Mouse (Mus musculus) myocyte (in vitro differentiated cells): ENCODE data around the gene Ppa1. TPM values are rescaled to one million over a fixed set of nuclear protein-coding genes. Genes with fewer than 3 reads are reported as not detected.
"Not testable (repeated sequence)": the region's sequence is repeated elsewhere in the genome, so short reads cannot be mapped to it uniquely, and the experiment has no call there.

Source experiments
- H3K27me3 ChIP-seq: one replicate; pipeline ENCODE4 v1.6.1; 2011; ENCODE audit not compliant: control insufficient read depth, insufficient read depth, insufficient read length
- H3K36me3 ChIP-seq: one replicate; pipeline ENCODE4 v1.6.1; 2011; ENCODE audit not compliant: control insufficient read depth, insufficient read depth
- H3K4me2 ChIP-seq: one replicate; pipeline ENCODE4 v1.6.1; 2011; ENCODE audit warnings: low read depth, control low read depth
- H3K4me3 ChIP-seq: one replicate; pipeline ENCODE4 v1.5.1; 2011; ENCODE audit warnings: mild to moderate bottlenecking, control low read depth, moderate library complexity
- H3K79me2 ChIP-seq: one replicate; pipeline ENCODE4 v1.6.1; 2011; ENCODE audit not compliant: control insufficient read depth, insufficient read depth
- H3ac ChIP-seq: one replicate; pipeline ENCODE4 v1.6.1; 2011; ENCODE audit not compliant: control insufficient read depth, insufficient read length
- CEBPB ChIP-seq: IDR thresholded peaks from 2 replicates; pipeline ENCODE4 v1.6.1; 2011; ENCODE audit warnings: mild to moderate bottlenecking, moderate library complexity; ENCODE audit not compliant: poor library complexity, insufficient read depth, severe bottlenecking
- E2F4 ChIP-seq: IDR thresholded peaks from one replicate; pipeline ENCODE4 v1.6.1; 2011; ENCODE audit warnings: mild to moderate bottlenecking, control low read depth, moderate library complexity; ENCODE audit not compliant: insufficient read depth
- MAX ChIP-seq: IDR thresholded peaks from one replicate; pipeline ENCODE4 v1.6.1; 2011; ENCODE audit warnings: low read depth, mild to moderate bottlenecking, control low read depth
- MYOD1 ChIP-seq, 3 experiments: IDR thresholded peaks; one replicate each; pipeline ENCODE4 v1.6.1; 2011; ENCODE audit warnings: control low read depth in 2 of 3, low read depth in 2 of 3, mild to moderate bottlenecking in 2 of 3, moderate library complexity in 1 of 3; ENCODE audit not compliant: insufficient read length in 2 of 3, control insufficient read depth in 1 of 3
- MYOG ChIP-seq, 3 experiments: IDR thresholded peaks; one replicate each; pipeline ENCODE4 v1.6.1; 2011; ENCODE audit warnings: control low read depth in 2 of 3, low read depth in 2 of 3, mild to moderate bottlenecking in 2 of 3; ENCODE audit not compliant: insufficient read length in 2 of 3, control insufficient read depth in 1 of 3, insufficient read depth in 1 of 3
- POLR2A ChIP-seq: IDR thresholded peaks from one replicate; pipeline ENCODE4 v1.6.1; 2011; ENCODE audit warnings: low read depth, mild to moderate bottlenecking, control low read depth, moderate library complexity; ENCODE audit not compliant: insufficient read length
- POLR2AphosphoS2 ChIP-seq: IDR thresholded peaks from one replicate; pipeline ENCODE4 v1.6.1; 2011; ENCODE audit warnings: low read depth, control low read depth; ENCODE audit not compliant: insufficient read length
- REST ChIP-seq: IDR thresholded peaks from one replicate; pipeline ENCODE4 v1.6.1; 2011; ENCODE audit warnings: mild to moderate bottlenecking, control low read depth, moderate library complexity; ENCODE audit not compliant: insufficient read depth, insufficient read length
- SRF ChIP-seq: IDR thresholded peaks from one replicate; pipeline ENCODE4 v1.6.1; 2011; ENCODE audit warnings: low read depth; ENCODE audit not compliant: control insufficient read depth, insufficient read length
- TCF12 ChIP-seq: IDR thresholded peaks from one replicate; pipeline ENCODE4 v1.6.1; 2011; ENCODE audit warnings: mild to moderate bottlenecking, control low read depth; ENCODE audit not compliant: poor library complexity, insufficient read depth, severe bottlenecking
- TCF3 ChIP-seq: IDR thresholded peaks from one replicate; pipeline ENCODE4 v1.6.1; 2011; ENCODE audit warnings: low read depth, control low read depth; ENCODE audit not compliant: insufficient read length
- USF1 ChIP-seq: IDR thresholded peaks from one replicate; pipeline ENCODE4 v1.6.1; 2011; ENCODE audit warnings: low read depth, mild to moderate bottlenecking, control low read depth, moderate library complexity
- polyA plus RNA-seq: library from polyadenylated mRNA; unstranded; fragments of >200 nt; fragmentation: generic; extraction: Trizol; gene quantifications from one replicate; pipeline ENCODE4 v1.2.1, GENCODE M21; 2012; ENCODE audit warnings: missing spikeins

Gene Ppa1
- polyA plus RNA-seq: 93.2 TPM

DNA sequence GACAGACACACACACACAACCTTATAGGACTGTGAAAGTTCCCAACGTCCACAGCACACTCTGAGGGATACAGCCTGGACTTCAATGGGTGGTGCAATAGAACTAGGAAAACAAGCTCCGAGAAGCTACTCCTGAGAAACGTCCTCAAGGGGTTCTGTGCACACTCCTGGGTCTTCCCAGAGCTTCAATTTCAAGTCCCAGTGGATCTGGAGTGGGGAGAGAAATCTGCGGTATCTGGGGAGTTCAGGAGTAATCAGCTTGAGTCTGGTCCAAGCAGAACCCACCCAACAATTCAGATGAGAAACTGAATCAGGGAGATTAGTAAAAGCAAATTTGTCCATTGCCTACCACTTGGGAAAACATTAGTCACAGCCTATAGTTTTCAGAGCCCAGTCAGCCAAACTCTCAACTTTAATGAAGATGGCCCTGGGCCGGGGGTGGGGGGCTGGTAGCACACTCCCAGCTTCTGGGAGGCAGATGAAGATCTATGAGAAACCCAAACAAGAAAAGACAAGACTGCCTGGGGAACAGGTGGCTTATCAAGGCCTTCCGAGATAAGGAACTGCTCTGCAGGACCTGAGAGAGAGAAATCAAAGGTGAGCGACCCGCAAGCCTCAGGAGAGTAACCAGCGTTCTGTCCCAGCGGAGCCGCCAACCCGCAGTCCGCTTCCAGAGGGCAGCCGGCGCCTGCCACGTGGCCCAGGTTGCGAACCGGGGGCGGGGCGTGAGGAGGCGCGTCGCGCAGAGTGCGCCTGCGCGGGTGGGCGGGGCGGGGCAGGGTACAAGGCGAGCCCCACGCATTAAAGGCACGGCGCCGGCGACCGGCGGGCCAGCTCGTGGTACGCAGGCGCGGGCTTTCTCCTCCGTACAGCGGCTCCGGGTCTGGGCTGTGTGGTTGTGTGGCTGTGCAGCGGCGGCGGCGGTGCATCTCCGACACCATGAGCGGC is at the start of gene Ppa1:
Ppa1 (plus strand) TSS at position 763 of the 947 bp plus-strand sequence.
- Histone ChIP-seq H3K27me3 (no peaks in the 10 kb centered on the region), H3K36me3 (no peaks in the 10 kb centered on the region), H3K4me2 (peak within 1 kb of the TSS; percentile 91), H3K4me3 (peak within 1 kb of the TSS; percentile 62), H3K79me2 (peaks cover 24% of the 10 kb centered on the region), H3ac (peak within 1 kb of the TSS; percentile 42)
- TF ChIP-seq REST (no peak), POLR2AphosphoS2 (peak; percentile 95), MYOD1 (IDR thresholded peaks at IDR 0.05; ENCODE audit: control insufficient read depth in 1 of 3, insufficient read length in 2 of 3, low read depth in 2 of 3) (peak in 1 of 3 experiments; percentile 31), CEBPB (no peak), USF1 (peak; percentile 77), MYOG (IDR thresholded peaks at IDR 0.05; ENCODE audit: control insufficient read depth in 1 of 3, insufficient read depth in 1 of 3, insufficient read length in 2 of 3, low read depth in 2 of 3) (peak in 1 of 3 experiments; percentile 32), POLR2A (peak; percentile 97), MAX (peak; percentile 29), TCF12 (no peak)

DNA sequence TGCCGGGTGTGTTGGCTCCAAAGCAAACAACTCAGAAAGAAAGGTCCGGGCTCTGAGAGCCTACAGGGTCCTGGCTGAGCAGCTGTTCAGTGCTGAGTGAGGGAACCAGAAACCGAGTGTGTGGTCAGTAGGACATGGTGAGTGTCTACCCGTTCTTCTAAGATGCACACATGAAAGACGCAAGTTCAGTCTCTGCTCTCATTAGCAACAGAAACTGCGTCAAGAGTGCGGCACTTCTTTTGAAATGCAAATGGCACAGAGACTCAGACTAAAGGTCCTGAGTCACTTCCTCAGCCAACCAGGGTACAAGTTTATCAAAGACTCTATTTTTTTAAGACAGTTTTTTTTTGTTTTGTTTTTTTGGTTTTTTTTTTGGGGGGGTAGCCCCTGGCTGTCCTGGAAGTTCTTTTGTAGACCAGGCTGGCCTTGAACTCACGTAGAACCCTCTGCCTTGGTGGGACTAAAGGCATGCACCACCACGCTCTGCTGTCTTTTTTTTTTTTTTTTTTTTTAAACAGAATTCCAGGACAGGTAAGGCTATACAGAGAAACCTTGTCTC is 48.7 kb upstream of the Ppa1 start:
- Histone ChIP-seq H3K36me3 (no peaks in the 10 kb centered on the region), H3ac (no peak overlapping the region), H3K79me2 (no peaks in the 10 kb centered on the region), H3K27me3 (peaks cover 61% of the 10 kb centered on the region), H3K4me3 (no peak overlapping the region), H3K4me2 (no peak overlapping the region)
- TF ChIP-seq MYOG (IDR thresholded peaks at IDR 0.05; ENCODE audit: control insufficient read depth in 1 of 3, insufficient read depth in 1 of 3, insufficient read length in 2 of 3, low read depth in 2 of 3) (peak in 1 of 3 experiments; percentile 14), MYOD1 (IDR thresholded peaks at IDR 0.05; ENCODE audit: control insufficient read depth in 1 of 3, insufficient read length in 2 of 3, low read depth in 2 of 3) (peak in 1 of 3 experiments; percentile 31), REST (no peak)

GRCm38 (mm10) chr10:61602283-61603033 is 45.9 kb upstream of the Ppa1 start:
- no peak overlapping the region for H3K4me3 ChIP-seq
- H3K4me2 ChIP-seq: peak overlapping the region; percentile 59
- TF ChIP-seq POLR2AphosphoS2 (no peak), MAX (no peak), POLR2A (no peak), E2F4 (no peak), USF1 (no peak), TCF3 (no peak), MYOG (IDR thresholded peaks at IDR 0.05; ENCODE audit: control insufficient read depth in 1 of 3, insufficient read depth in 1 of 3, insufficient read length in 2 of 3, low read depth in 2 of 3) (no peak), CEBPB (no peak), SRF (no peak), REST (no peak), MYOD1 (IDR thresholded peaks at IDR 0.05; ENCODE audit: control insufficient read depth in 1 of 3, insufficient read length in 2 of 3, low read depth in 2 of 3) (no peak), TCF12 (no peak)
- H3K79me2 ChIP-seq: no peaks in the 10 kb centered on the region
- H3ac ChIP-seq: no peak overlapping the region
- no peaks in the 10 kb centered on the region for H3K36me3 ChIP-seq
- peaks cover 42% of the 10 kb centered on the region for H3K27me3 ChIP-seq

GRCm38 (mm10) chr10:61604376-61605065 is 43.8 kb upstream of the Ppa1 start:
- peaks cover 28% of the 10 kb centered on the region for H3K27me3 ChIP-seq
- no peak overlapping the region for H3K4me2 ChIP-seq
- no peak overlapping the region for H3ac ChIP-seq
- TF ChIP-seq MYOD1 (IDR thresholded peaks at IDR 0.05; ENCODE audit: control insufficient read depth in 1 of 3, insufficient read length in 2 of 3, low read depth in 2 of 3): no peak
- no peak for TF ChIP-seq POLR2A
- TF ChIP-seq E2F4: no peak
- TF ChIP-seq MAX: no peak
- no peak for TF ChIP-seq SRF
- no peak for TF ChIP-seq REST
- no peak for TF ChIP-seq USF1
- no peak for TF ChIP-seq CEBPB
- TF ChIP-seq TCF12: no peak
- TF ChIP-seq MYOG (IDR thresholded peaks at IDR 0.05; ENCODE audit: control insufficient read depth in 1 of 3, insufficient read depth in 1 of 3, insufficient read length in 2 of 3, low read depth in 2 of 3): no peak
- no peak for TF ChIP-seq POLR2AphosphoS2
- no peak for TF ChIP-seq TCF3
- no peaks in the 10 kb centered on the region for H3K79me2 ChIP-seq
- no peaks in the 10 kb centered on the region for H3K36me3 ChIP-seq
- no peak overlapping the region for H3K4me3 ChIP-seq

- H3K4me2 ChIP-seq, H3K4me3 ChIP-seq, H3ac ChIP-seq, H3K79me2 ChIP-seq, H3K36me3 ChIP-seq: not testable (repeated sequence)
- H3K27me3 ChIP-seq: peaks cover 24% of the 10 kb centered on the region
These were observed 43.0 kb upstream of the Ppa1 start for GRCm38 (mm10) chr10:61605381-61605780.
